Mouse (Mus musculus) ES-Bruce4 (cell line): ENCODE results near the gene Qrfpr.

Experiments
- CTCF ChIP-seq: IDR thresholded peaks from one replicate; pipeline ENCODE4 v1.8.1; 2011; ENCODE audit warnings: low read depth, low read length
- POLR2A ChIP-seq: IDR thresholded peaks from one replicate; pipeline ENCODE4 v1.8.1; 2011; ENCODE audit warnings: low read length; ENCODE audit not compliant: insufficient read depth

GRCm38 (mm10) chr3:36209776-36210555 lies 12.1 kb downstream of the Qrfpr start:
- TF ChIP-seq POLR2A (no peak), CTCF (no peak)
